27 mouse cellular contexts compared by ENCODE assay signal in genomic region chr16:95918651-95919425, GRCm38 (mm10).
DNase-seq lines count a peak whose midpoint lies in the region; ATAC-seq lines count a peak whose summit lies in the region.
"Had no signal": no experiment of that assay in that cellular context is flagged by ENCODE, and none has a peak within 500 bp of the region (broad histone marks: within the 10 kb centered on the region; RNA-seq: fewer than 3 reads in every experiment).

No protein-coding gene starts in this region.

- no peak overlapping the region for H3K9ac ChIP-seq in midbrain, embryonic 14.5 days (replicated peaks; ENCODE audit: low read length)
- H3K9ac ChIP-seq: forebrain, embryonic 13.5 days; heart, embryonic 13.5 days; hindbrain, embryonic 14.5 days; limb, embryonic 13.5 days; lung, embryonic 15.5 days; neural tube, embryonic 12.5 days; stomach, embryonic 15.5 days had no signal

- WGBS in limb, embryonic 10.5 days, result 95% methylated on average over 16 of the region's 16 CpGs
- 96% methylated on average over 16 of the region's 16 CpGs for WGBS in midbrain, embryonic 14.5 days

- H3K27me3 ChIP-seq in limb, embryonic 10.5 days (ENCODE audit: low read depth, poor library complexity, severe bottlenecking), result no peaks in the 10 kb centered on the region
- H3K27me3 ChIP-seq in midbrain, embryonic 14.5 days (ENCODE audit: control insufficient read depth, insufficient read depth, low read length), result no peaks in the 10 kb centered on the region
- H3K27me3 ChIP-seq: forebrain, embryonic 13.5 days; heart, embryonic 13.5 days; limb, embryonic 13.5 days; lung, embryonic 15.5 days; neural tube, embryonic 12.5 days; stomach, embryonic 15.5 days had no signal

- H3K27ac ChIP-seq in limb, embryonic 10.5 days, result peak overlapping the region; percentile 53; the same call in 1 of the 2 replicates
- no peak overlapping the region for H3K27ac ChIP-seq in midbrain, embryonic 14.5 days (replicated peaks; ENCODE audit: low read depth, low read length)
- H3K27ac ChIP-seq: forebrain, embryonic 13.5 days; heart, embryonic 13.5 days; hindbrain, embryonic 14.5 days; limb, embryonic 13.5 days; lung, embryonic 15.5 days; neural tube, embryonic 12.5 days; stomach, embryonic 15.5 days had no signal

- no peak overlapping the region for H3K4me2 ChIP-seq in midbrain, embryonic 14.5 days (ENCODE audit: low read length)
- H3K4me2 ChIP-seq: forebrain, embryonic 13.5 days; heart, embryonic 13.5 days; hindbrain, embryonic 14.5 days; limb, embryonic 13.5 days; liver, embryonic 11.5 days; lung, embryonic 15.5 days; midbrain, embryonic 11.5 days; neural tube, embryonic 12.5 days; stomach, embryonic 15.5 days had no signal

- no peaks in the 10 kb centered on the region for H3K36me3 ChIP-seq in limb, embryonic 10.5 days
- no peaks in the 10 kb centered on the region for H3K36me3 ChIP-seq in midbrain, embryonic 14.5 days (ENCODE audit: control insufficient read depth, insufficient read depth, low read length)
- H3K36me3 ChIP-seq: heart, embryonic 13.5 days; limb, embryonic 13.5 days; lung, embryonic 15.5 days; neural tube, embryonic 12.5 days; stomach, embryonic 15.5 days had no signal

- ATAC-seq in midbrain, embryonic 14.5 days (ENCODE audit: low FRiP score, low TSS enrichment), result no peak
- ATAC-seq: forebrain, embryonic 13.5 days; intestine, postnatal 0 days; Patski had no signal

- H3K4me3 ChIP-seq in limb, embryonic 10.5 days, result no peak overlapping the region
- H3K4me3 ChIP-seq in midbrain, embryonic 14.5 days (replicated peaks; ENCODE audit: low read depth, low read length), result no peak overlapping the region
- H3K4me3 ChIP-seq: forebrain, embryonic 13.5 days; heart, embryonic 13.5 days; limb, embryonic 13.5 days; lung, embryonic 15.5 days; myocyte; neural tube, embryonic 12.5 days; stomach, embryonic 15.5 days had no signal

- H3K9me3 ChIP-seq in limb, embryonic 10.5 days (replicated peaks), result no peaks in the 10 kb centered on the region
- no peaks in the 10 kb centered on the region for H3K9me3 ChIP-seq in midbrain, embryonic 14.5 days (ENCODE audit: control insufficient read depth, low read length)
- H3K9me3 ChIP-seq: forebrain, embryonic 13.5 days; heart, embryonic 13.5 days; limb, embryonic 13.5 days; lung, embryonic 15.5 days; neural tube, embryonic 12.5 days; stomach, embryonic 15.5 days had no signal

- DNase-seq in adrenal gland, postnatal 36 days, result peak; percentile 24 to 26
- DNase-seq in adrenal gland, postnatal 14 days, result no peak
- peak; percentile 16 to 28 for DNase-seq in left cerebral cortex, adult 9 months (ENCODE audit: low spot score in 2 of 2)
- no peak for DNase-seq in left cerebral cortex, adult 11 months (ENCODE audit: low spot score)
- peak; percentile 76 for DNase-seq in ZHBTc4 (ENCODE audit: low read depth, low spot score)
- DNase-seq in limb, embryonic 10.5 days (ENCODE audit: low spot score), result no peak
- no peak for DNase-seq in midbrain, embryonic 14.5 days
- DNase-seq in cerebellum, adult 9-10 months, result no peak
- DNase-seq: cerebellum, adult 2 months; cerebellum, postnatal 25 days; gastrocnemius, postnatal 10 days; heart, postnatal 10 days; kidney, postnatal 14 days; layer of hippocampus, adult 9-11 months; thymus, postnatal 14 days had no signal

- H3K4me1 ChIP-seq in limb, embryonic 10.5 days, result peaks cover 33% of the 10 kb centered on the region
- H3K4me1 ChIP-seq in midbrain, embryonic 14.5 days (ENCODE audit: control insufficient read depth, insufficient read depth, low read length), result no peaks in the 10 kb centered on the region
- H3K4me1 ChIP-seq: forebrain, embryonic 13.5 days; heart, embryonic 13.5 days; neural tube, embryonic 12.5 days; stomach, embryonic 15.5 days had no signal

Comparison
In these comparisons a context has a peak if more than half of its experiments do, and no peak if none do; other contexts are left out.
1. DNase-seq: peak in adrenal gland, postnatal 36 days (2 of 2), left cerebral cortex, adult 9 months (2 of 2) and ZHBTc4 (single experiment); none in adrenal gland, postnatal 14 days (single experiment), left cerebral cortex, adult 11 months (single experiment), limb, embryonic 10.5 days (single experiment), midbrain, embryonic 14.5 days (single experiment) and cerebellum, adult 9-10 months (single experiment).